Mouse (Mus musculus): ENCODE measurements at regions not wholly inside any gene's neighbourhood (a gene's known extent, or its start where the extent isn't known, plus 50 kb on each side); places are given as distances from the start of the nearest gene placed in this dataset.

DNA sequence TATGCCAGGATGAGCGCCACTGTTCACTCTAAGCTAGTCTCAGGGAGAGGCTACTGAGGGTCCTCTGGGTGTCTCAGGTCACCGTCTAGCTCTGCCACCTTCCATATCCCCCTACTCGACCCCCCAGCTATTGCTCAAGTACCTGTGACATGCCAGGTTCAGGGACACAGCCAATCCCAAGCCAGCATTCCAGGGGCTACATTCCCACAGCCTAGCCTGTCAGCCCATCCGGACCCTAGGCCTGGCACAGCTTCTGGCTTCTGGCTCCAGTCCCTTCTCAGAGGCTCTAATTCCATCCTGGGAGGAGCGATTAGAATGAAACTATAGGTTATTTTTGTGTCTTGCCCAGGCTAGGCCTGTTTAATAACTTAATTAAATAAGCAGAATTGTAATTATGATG is 105.2 kb downstream of the 1810010D01Rik start:
- DNase-seq (ENCODE audit: low spot score): no peak

DNA sequence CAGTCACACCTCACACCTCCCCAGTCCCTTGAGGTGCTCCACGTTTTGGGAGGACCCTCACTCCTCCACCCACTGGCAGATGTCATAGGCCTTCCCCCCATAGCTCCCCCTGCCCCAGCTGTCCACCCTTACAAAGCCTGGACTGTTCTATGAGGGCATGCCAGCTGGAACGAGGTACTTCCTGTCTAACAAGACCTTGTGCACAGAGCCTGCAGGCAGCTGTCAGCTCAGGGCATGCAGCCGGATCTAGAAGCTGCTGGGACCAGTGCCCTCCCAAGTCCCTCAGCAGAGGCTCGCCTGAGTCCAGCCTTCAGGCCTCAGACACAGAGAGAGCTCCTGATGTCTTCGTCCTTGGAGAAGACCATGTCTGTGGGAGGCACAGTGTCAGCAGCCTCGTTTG is 105.7 kb downstream of the 1810010D01Rik start:
- peak; percentile 17 for DNase-seq (ENCODE audit: low spot score)

DNA sequence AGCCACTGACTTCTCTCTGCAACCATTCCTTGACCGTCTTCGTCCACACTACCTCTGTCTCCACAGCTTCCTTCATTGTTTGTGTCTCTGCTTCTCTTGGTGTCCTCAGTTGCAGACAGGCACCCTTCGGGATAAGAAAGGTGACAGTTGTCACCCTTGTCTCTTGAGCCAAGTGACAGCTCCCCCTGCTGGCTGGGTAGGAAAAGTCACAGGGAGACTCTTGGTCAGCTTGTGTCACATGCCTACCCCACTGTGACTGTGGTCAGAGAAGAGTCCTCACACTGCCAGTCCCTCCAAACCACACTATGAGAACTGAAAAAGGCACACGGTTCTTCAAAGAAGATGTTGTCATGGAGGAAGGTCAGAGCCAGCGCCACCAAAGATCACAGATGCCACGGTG is 109.6 kb downstream of the 1810010D01Rik start:
- no peak for DNase-seq (ENCODE audit: low spot score)

DNA sequence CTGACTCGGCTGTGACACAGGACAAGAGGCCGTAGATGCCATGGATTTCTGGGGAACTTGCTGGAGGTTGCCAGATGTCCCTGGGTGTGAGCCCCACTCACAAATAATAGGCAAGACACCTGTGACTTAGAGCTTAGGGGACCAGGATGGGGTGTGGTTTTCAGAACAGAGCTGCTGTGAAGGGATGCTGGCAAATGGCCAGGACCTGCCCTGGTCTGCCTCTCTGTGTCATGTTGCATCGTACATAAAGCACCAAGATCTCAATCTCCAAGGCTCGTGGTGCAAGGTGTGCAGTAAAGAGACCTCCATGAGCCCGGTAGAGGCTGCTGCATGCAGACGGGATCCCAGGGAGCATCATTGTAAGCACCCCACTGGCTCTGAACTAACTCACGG is 113.8 kb downstream of the 1810010D01Rik start:
- no peak for DNase-seq (ENCODE audit: low spot score)

DNA sequence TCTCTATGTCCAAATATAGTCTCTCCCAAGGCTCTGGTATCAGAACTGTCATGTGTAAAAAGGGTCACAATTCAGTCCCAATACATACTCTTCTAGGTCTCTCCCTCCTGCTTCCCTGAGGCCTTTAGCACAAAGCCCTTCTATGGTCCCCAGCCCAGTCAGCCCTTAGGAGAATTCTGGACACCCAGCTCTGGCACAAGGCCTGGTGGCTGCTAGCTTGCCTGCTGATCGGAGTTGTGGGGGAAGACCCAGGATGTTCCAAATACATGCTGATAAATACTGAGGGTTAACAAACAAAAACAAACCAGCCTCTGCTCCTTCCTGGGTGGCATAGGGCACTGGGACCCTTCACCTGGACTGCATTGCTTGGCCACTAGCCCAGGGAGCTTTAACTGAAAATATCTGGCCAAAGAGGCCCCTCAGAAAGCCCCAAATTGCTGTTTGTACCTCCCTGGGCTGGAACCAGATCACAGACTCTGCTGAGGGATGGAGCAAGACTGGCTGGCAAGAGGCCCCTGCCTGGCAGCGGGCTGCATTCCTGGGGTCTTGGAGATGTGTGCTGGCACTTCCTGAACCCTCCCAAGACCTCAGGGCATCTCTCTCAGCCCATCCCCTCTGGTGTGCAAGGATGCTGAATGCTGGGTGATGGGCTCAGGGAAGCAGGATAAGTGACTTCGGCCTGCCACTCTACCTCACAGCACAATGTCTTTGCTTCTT is 114.3 kb downstream of the 1810010D01Rik start:
- DNase-seq (ENCODE audit: low spot score): no peak

DNA sequence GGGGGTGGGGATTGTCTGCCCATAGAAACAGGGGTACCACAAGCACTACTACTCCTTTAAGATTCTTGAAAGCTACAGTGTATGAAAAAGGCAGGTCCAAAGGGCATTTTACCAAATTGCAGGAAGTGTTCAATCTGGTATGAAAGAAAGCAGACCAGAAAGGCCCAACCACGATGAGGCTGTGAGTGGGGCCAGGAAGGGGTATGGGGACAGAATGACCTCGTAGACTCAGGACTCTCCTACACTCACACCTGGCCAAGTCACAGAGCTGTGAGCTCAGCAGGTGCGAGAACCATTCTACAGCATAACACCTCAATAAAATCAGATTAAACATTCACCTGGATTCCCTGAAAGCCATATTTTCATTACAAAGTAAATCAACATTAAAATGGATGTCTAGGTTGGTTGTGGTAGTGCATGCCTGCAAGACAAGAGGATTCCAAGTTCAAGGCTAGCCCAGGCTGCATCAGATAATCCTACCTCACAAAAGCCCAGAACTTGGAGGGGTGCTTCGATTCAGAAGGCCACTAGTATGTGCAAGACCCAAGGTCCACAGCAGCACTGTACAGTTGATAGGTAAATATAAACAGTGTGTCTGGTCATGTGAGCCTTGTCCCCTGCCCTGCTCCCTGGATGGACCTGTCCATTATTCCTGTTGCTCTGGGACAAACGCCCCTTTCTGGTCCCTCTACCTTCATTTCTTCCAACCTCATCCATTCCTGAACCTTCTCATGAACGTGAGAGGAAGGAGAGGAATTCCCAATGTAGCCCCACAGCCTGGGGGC is 115.3 kb downstream of the 1810010D01Rik start:
- DNase-seq (ENCODE audit: low spot score): no peak

DNA sequence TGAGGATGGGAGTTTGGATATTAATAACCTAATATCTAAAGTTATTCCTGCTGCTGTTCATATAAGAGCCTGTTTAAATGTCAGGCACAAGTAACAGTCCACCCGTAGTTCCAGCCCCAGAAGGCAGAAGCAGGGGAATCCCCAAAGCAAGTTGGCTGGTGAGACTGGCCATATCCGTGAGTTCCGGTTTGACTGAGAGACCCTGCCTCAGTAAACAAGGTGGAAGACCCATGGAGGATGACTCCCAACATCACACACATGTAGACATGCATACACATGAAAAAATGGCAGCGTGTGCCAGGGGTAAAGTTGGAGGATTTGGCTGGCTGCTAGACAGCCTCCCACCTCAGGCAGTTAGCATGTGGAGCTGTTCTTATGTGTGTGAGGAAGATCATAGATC is 117.1 kb downstream of the 1810010D01Rik start:
- DNase-seq (ENCODE audit: low spot score): no peak

DNA sequence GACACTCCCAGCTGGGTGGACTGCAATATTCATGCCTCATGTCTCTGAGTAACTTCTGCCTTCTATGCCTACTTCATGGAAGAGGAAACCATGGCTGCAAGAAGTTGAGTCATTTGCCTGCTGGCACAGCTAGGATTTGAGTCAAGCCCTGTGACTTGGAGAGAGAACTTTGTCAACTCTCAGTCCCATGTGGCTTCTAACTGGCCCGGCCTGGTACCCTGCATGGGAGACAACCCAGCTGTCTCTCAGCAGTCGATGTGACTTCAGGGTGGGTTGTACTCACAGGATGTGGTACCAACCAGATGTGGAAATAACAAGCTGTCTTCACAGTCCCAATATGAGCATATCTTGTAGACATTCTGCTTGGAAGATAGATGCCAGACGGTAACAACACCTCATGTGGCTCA is 118.6 kb downstream of the 1810010D01Rik start:
- no peak for DNase-seq (ENCODE audit: low spot score)

DNA sequence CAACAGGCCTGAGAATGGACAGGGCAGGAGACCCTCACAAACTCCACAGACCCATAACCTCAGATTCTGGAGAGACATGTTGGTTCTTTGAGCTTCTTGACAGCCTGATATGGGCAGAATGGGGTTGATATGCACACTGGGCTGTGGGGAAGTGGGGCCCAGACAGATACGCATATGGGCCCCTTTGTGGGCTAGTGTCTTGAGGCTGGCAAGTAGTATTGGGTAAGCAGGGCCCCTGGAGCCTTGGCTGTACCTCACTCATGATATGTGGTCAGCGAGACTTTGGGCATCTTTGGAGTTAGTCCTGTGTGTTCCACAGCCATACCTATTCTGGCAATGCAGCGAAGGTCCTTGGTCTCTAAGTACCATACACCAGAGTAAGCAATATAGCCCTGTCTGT is 119.3 kb downstream of the 1810010D01Rik start:
- DNase-seq (ENCODE audit: low spot score): no peak

DNA sequence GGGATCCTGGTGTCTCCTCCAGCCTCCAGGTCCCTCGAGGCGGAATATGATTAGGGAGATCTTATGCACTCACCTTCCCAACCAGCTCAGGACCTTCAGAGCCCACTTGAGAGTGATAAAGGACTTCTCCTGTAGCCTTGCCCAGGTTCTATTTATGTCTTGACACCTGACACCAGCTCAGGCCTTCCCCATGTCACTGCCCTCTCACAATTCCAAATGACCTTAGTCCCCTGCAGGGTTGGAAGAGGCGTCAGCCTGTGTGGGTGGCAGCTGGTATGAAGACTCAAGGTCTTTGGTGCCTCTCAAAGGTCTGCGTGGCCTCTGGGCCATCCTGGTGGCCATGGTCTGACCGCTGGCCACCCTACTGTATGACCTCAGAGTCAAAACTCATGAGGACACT is 120.1 kb downstream of the 1810010D01Rik start:
- DNase-seq (ENCODE audit: low spot score): no peak

DNA sequence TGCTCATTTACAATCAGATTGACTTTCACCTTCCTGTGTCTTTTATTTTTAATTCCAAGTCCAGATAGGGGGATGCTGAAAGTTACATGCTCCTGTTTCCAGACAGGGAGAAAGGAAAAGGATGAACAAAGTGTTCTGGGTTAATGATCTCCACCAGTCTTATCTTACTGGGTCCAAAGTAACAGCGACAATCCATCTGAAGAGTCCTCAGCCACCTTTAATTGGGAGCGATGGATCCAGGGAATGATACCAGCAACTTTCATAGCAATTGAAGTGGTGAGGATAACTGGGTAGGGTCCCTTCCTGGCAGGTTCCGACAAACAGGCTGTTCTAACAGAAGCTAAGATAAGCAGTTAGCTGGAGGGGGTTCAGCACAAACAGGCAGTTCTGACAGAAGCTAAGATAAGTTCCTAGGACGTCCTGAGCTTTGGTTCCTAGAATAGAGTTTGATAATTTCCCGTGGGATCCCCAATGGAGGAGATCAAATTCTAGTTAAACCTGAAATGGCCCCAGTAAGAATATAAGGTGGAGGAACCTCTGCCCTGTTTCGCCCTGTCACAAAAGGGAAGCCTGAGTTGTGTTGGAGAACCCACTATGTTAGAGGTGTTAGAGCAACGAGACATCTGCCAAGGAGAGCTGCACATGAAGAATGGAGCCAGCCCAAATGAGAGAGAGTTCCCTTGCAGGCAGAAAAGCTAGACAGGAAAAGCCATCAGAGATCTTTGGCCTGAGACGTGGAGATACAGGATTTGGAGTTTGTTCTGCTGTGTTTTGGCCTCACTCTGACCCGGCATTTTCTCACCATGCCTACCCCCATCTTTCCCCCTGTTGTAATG is 124.8 kb downstream of the 1810010D01Rik start:
- DNase-seq (ENCODE audit: low spot score): no peak

DNA sequence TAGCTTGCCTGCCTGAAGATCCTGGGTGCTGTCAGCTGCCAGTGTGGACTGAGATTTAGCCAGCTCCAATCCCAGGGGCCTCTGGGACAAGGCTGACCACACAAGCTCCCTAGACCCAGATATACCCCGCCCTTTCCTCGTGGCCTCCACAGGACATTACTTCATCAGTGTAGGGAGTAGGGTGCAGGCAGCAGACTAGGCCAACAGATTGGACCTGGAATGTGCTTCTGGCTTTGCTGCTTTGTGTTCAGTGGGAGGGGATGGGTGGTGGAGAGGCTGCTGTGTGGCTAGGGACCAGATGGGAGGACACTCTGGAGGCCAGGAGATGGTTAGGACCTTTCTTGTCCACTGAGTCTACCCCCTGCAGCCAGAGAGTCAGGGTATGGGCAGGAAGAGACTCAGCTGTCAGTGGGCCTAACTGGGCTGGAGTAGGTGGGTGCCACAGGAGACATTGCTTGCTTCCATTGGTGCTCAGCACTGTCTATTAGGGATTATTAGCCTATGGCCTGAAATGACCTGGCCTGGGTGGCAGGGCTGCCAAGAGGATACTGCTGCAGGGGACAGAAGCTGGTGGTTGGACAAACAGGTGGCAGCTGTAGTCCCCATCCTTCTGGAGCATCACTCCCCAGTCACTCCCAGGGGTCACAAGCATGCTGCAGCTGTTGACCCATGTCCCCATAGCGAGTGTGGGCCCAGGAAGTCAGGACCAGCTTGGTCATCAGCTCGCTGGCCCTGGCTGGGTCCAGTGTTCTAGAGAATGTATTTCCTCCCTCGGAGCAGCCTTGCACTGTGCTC is 132.5 kb upstream of the Ccnd1 start:
- no peak for DNase-seq (ENCODE audit: low spot score)

DNA sequence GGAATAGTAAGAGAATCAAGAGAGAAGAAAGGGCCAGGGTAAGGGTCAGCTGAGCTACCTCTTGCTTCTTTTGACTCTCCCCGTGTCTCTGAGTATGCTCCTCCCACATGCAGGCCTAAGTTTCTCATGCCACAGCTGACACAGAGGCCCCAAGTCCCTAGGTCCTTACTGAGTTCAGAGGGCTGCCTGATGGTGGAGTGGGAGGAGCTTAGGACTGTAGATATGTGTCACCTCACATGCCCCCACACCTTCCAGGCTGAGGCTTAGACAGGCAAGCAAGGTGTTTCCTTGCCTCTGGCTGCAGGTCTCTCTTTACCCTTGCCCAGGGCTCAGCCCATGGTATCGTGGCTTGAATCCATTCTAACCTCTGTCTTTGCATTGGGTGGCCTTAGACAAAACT is 131.8 kb upstream of the Ccnd1 start:
- DNase-seq (ENCODE audit: low spot score): no peak

DNA sequence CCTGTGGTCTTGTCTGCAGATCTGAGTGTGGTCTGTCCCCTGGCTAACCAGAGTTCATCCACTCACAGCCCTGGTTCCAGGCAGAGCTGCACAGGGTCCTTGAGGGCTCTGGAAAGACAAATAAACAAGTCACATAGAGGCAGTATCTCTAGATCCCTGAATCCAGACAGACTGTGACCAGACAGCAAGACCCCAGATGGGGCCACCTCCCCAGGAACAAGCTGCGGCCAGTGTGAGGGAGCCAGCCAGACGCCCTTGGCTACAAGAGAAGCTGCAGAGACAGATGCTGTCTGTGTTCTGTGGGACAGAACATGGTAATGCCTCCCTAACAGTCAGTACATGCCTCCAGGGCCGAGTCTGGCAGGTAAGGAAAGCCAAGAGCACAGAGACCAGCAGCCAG is 127.6 kb upstream of the Ccnd1 start:
- DNase-seq (ENCODE audit: low spot score): no peak

DNA sequence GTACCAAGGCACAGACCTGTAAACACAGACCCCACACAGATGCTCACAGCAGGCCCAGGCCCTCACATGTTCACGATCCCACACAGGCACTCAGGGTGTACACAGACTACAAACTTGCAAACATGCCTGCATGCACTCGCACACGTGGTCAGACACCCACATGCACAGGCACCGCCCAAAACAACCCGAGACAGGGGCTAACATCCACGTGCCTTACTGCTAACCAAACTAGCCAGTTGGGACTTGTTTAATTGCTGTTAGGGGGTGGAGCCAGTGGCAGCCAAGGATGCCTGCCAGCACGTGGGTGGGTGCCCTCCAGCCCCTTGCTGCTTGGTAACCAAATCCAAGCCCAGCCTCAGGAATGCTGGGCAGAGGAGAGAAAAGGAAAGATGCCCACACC is 116.6 kb upstream of the Ccnd1 start:
- DNase-seq (ENCODE audit: low spot score): no peak

DNA sequence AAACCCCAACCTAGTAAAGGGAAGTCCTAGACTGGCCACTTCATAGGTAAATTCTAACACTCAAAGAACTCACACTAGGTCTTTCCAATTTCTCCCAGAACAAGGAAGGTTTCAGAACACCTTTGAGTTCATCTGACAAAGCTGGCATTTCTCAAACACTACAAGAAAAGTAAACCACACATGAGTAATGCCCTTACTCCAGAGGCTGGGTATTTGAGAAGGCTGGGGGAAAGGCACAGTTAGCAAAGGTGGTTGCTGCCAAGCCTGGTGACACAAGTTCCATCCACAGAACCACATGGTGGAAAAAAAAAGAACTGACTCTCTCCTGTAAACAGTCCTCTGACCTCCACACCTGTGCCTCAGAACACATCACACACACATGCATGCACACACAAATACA is 111.9 kb upstream of the Ccnd1 start:
- no peak for DNase-seq (ENCODE audit: low spot score)

DNA sequence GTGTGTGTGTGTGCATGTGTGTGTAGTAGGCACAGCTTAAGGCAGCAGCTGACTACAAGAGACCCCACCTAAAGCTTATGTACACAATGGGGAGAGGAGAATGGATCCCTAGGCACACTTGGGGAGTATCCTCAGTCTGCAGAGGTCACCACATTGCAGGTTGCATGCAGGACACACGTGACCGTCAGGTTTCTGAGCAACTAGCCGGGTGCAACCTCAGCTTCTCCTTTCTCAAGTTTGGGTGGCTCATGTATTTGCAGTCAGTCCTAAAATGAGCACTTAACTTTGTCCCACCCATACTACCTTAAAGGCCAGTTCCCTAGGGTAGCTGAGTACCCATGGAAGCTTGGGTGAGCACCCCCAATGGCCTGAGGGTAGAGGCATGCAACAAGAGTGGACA is 111.0 kb upstream of the Ccnd1 start:
- DNase-seq (ENCODE audit: low spot score): no peak

DNA sequence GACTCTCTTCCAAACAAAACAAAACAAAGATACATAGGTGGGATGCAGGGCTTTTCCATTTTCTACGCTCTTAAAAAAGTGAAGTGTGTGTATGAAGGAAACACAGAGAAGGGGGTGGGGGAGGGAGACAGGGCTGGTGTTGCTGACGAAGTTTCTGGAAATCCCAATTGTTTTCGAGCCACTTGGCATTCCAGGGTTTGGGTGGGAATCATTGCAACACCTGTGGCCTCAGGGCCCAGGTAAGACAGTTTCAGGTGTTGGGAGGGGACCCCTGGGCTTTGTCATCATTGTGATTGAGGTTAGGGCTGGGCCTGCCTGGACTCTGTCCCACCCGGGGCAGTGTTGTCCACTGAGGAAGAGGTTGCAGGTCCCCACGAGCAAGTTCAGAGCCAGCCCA is 108.8 kb upstream of the Ccnd1 start:
- DNase-seq (ENCODE audit: low spot score): no peak

DNA sequence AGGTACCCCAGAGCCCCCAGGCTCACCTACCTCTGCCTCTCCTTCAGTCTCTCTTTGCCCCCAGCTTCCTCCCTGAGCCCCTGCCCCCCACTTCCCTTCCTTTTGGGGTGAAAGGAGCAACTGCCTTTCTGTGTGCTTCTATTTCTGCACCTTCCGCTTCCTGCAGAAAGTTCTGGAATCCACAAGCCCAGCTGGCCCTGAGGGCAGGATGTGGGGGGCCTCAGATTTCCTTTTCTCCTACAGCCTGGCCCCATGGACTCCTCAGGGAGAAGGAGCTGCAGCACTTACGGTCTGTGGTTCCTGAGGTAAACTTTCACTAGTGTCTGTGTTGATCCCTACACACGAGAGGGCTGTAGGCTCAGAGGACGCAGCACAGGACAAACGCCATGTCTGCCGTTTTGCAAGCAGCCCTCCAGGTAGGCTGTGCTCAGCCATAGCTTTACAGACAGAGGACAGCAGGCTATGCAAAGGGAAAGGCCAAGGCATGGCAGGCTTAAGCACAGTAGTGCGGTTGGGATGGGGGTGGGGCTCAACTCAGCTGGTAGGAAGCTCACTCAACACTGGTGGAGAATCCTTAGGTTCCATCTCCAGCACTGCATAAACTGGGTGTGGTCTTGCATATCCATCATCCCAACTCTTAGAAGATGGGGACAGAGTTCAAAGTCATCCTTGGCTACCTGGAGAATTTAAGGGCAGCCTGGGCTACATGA is 108.2 kb upstream of the Ccnd1 start:
- DNase-seq (ENCODE audit: low spot score): no peak

DNA sequence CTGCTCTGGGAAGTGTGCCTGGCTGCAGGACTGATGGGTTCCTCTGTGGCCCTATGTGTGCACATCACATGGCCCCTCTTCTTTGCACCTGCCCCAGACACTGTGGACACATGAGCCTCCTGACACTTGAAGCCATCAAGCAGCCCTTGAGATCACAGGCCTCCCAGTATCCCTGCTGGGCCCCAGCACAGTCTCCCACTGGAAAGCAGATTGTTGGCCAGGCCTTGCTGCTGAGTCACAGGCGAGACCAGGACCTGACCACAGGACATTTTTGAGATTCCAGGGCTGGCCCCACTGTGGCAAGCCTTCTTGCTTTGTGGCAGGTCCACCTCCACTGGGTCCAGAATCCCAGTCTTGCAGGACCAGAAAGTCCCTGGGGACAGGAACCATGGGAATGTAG is 105.5 kb upstream of the Ccnd1 start:
- DNase-seq (ENCODE audit: low spot score): no peak

DNA sequence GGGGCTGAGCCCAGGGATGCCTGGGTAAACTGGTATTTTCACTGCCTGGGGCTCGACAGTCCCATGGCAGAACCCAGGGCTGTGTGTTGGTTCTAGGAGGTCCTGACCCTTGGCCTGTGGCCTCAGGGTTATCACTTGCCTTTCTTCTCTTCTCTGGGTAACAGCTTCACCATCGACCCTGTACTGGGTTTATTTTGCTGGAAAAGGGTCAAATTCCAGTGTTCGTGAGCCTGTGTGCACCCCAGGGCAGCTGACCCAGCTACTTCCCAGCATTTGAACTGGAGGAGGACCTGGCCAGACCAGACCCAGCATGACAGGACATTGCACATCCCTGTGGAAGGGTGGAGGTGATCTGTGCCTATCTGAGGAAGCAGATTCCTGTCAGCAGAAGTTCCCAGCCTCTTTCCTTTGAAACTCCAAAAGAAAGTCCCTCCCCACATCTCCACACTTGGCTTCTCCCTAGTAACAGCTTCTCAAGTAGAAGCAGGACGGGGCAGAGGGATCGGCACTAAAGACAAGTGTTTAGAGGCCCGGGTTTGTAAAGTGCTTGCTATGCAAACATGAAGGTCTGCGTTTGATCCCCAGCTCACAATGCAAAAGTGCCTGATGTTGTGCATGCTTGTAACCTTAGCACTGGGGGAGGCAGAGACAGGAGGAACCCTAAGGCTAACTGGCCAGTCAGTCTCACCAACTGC is 103.9 kb upstream of the Ccnd1 start:
- no peak for DNase-seq (ENCODE audit: low spot score)
